In genomic region chr11:101687351-101688301, GRCm38 (mm10) we compare ENCODE assay signal across 8 mouse cellular contexts. TPM values are rescaled to one million over a fixed set of nuclear protein-coding genes. Genes with fewer than 3 reads are reported as not detected.
DNase-seq lines count a peak whose midpoint lies in the region; ATAC-seq lines count a peak whose summit lies in the region.

No protein-coding gene starts in this region.

- 0 out of 2 replicates have a peak, but pooled peaks cover 6% of the 10 kb centered on the region for H3K4me1 ChIP-seq in intestine, embryonic 16.5 days (ENCODE audit: control insufficient read depth, insufficient read depth, low read length)
- peaks cover 18% of the 10 kb centered on the region for H3K4me1 ChIP-seq in limb, embryonic 15.5 days

- H3K27ac ChIP-seq in intestine, embryonic 16.5 days (ENCODE audit: low read length): peak overlapping the region; percentile 87
- H3K27ac ChIP-seq in limb, embryonic 15.5 days: peak overlapping the region; percentile 30

- no peaks in the 10 kb centered on the region for H3K36me3 ChIP-seq in intestine, embryonic 16.5 days (ENCODE audit: control insufficient read depth, insufficient read depth, low read length)
- no peaks in the 10 kb centered on the region for H3K36me3 ChIP-seq in limb, embryonic 15.5 days

- no peak overlapping the region for H3K4me2 ChIP-seq in intestine, embryonic 16.5 days (ENCODE audit: low read depth, low read length)
- H3K4me2 ChIP-seq in limb, embryonic 15.5 days: no peak overlapping the region; the same call in 1 of the 2 replicates

- H3K27me3 ChIP-seq in intestine, embryonic 16.5 days (replicated peaks; ENCODE audit: control insufficient read depth, insufficient read depth, low read length): no peaks in the 10 kb centered on the region
- no peaks in the 10 kb centered on the region for H3K27me3 ChIP-seq in limb, embryonic 15.5 days

- WGBS in intestine, embryonic 16.5 days: 44% methylated on average over 13 of the region's 13 CpGs
- 48% methylated on average over 13 of the region's 13 CpGs for WGBS in limb, embryonic 15.5 days

- no peaks in the 10 kb centered on the region for H3K9me3 ChIP-seq in intestine, embryonic 16.5 days (ENCODE audit: control insufficient read depth, low read length)
- H3K9me3 ChIP-seq in limb, embryonic 15.5 days: no peaks in the 10 kb centered on the region

- ATAC-seq in intestine, embryonic 16.5 days: peak; percentile 80
- peak; percentile 40; the same call in 1 of the 2 replicates for ATAC-seq in limb, embryonic 15.5 days (ENCODE audit: insufficient number of reproducible peaks, low FRiP score, low TSS enrichment, low read depth)

- 0 out of 2 replicates have a peak overlapping the region, but pooled peaks have one; percentile 2 for H3K9ac ChIP-seq in intestine, embryonic 16.5 days (ENCODE audit: low read depth, low read length)
- no peak overlapping the region for H3K9ac ChIP-seq in limb, embryonic 15.5 days

- no peak overlapping the region for H3K4me3 ChIP-seq in intestine, embryonic 16.5 days (ENCODE audit: low read length)
- H3K4me3 ChIP-seq in limb, embryonic 15.5 days: no peak overlapping the region

- peak; percentile 77 to 80 for DNase-seq in cerebellum, postnatal 10 days
- DNase-seq in cerebellum, adult 11-12 months: no peak
- DNase-seq in brain, embryonic 18.5 days (ENCODE audit: low read depth, low spot score): peak; percentile 76
- DNase-seq in gastrocnemius, postnatal 25 days: peak; percentile 80
- DNase-seq in right cerebral cortex, postnatal 4 days: peak; percentile 79
- no peak for DNase-seq in embryo, embryonic 9.5 days (ENCODE audit: extremely low spot score)

RNA-seq across cellular contexts. Expression of gene Arl4d, which starts 22.3 kb away (rescaled TPM):
- total RNA-seq in gastrocnemius, postnatal 25 days (2021): 1 to 10 TPM; 5.7 to 5.8 TPM
- 6.6 and 6.9 TPM in 2 replicates for polyA plus RNA-seq in intestine, embryonic 16.5 days (2015; fragmentation: Nextera tagmentation; extraction: Ambion mirVana)
- polyA plus RNA-seq in limb, embryonic 15.5 days (2015; fragmentation: Nextera tagmentation; extraction: Ambion mirVana): 6.1 and 7.2 TPM in 2 replicates

RNA-seq across cellular contexts. Expression of gene Dhx8, which starts 45.1 kb away (rescaled TPM):
- total RNA-seq in gastrocnemius, postnatal 25 days (2021): 10 to 100 TPM; 12.4 TPM
- polyA plus RNA-seq in intestine, embryonic 16.5 days (2015; fragmentation: Nextera tagmentation; extraction: Ambion mirVana): 21.4 and 23.0 TPM in 2 replicates
- 27.2 and 34.7 TPM in 2 replicates for polyA plus RNA-seq in limb, embryonic 15.5 days (2015; fragmentation: Nextera tagmentation; extraction: Ambion mirVana)

Comparison
In these comparisons a context has a peak if more than half of its experiments do, and no peak if none do; other contexts are left out.
1. DNase-seq: peak in cerebellum, postnatal 10 days (2 of 2), brain, embryonic 18.5 days (single experiment), gastrocnemius, postnatal 25 days (single experiment) and right cerebral cortex, postnatal 4 days (single experiment); none in cerebellum, adult 11-12 months (single experiment) and embryo, embryonic 9.5 days (single experiment).